Mouse (Mus musculus) intestine, embryonic 15.5 days (tissue): ENCODE results near the gene Mapk10. TPM values are rescaled to one million over a fixed set of nuclear protein-coding genes. Genes with fewer than 3 reads are reported as not detected.

ENCODE experiments used
- ATAC-seq: fragments of 200-750 bp; cut with Nextera tagmentation; 2 replicates; pipeline ENCODE4 v1.8.0; 2017; ENCODE audit warnings: moderate TSS enrichment, moderate library complexity
- H3K27ac ChIP-seq: fragments of 300-500 bp; sonication (generic); 2 replicates; pipeline ENCODE4 v1.5.1; 2015; ENCODE audit warnings: mild to moderate bottlenecking, inconsistent platforms
- H3K27me3 ChIP-seq: fragments of 300-500 bp; sonication (generic); replicated peaks from 2 replicates; pipeline ENCODE4 v1.6.1; 2015; ENCODE audit warnings: inconsistent platforms
- H3K36me3 ChIP-seq: fragments of 300-500 bp; sonication (generic); 2 replicates; pipeline ENCODE4 v1.6.1; 2015; ENCODE audit warnings: inconsistent platforms
- H3K4me1 ChIP-seq: fragments of 300-500 bp; sonication (generic); replicated peaks from 2 replicates; pipeline ENCODE4 v1.6.1; 2015; ENCODE audit warnings: inconsistent platforms
- H3K4me2 ChIP-seq: fragments of 300-500 bp; sonication (generic); replicated peaks from 2 replicates; pipeline ENCODE4 v1.6.1; 2015; ENCODE audit warnings: mild to moderate bottlenecking, inconsistent platforms
- H3K4me3 ChIP-seq: fragments of 300-500 bp; sonication (generic); replicated peaks from 2 replicates; pipeline ENCODE4 v1.5.1; 2015; ENCODE audit warnings: inconsistent platforms
- H3K9ac ChIP-seq: fragments of 300-500 bp; sonication (generic); 2 replicates; pipeline ENCODE4 v1.6.1; 2015; ENCODE audit warnings: inconsistent platforms
- H3K9me3 ChIP-seq: fragments of 300-500 bp; sonication (generic); 2 replicates; pipeline ENCODE4 v1.6.1; 2016; ENCODE audit warnings: inconsistent platforms
- WGBS: fragments of 180-500 bp; shearing (Covaris S2); methylation state at CpG from one replicate; pipeline ENCODE4 v1.1.7; 2015; 5-methylcytosine and 5-hydroxymethylcytosine counted together
- polyA plus RNA-seq: library from polyadenylated mRNA; unstranded; fragments of >200 nt; fragmentation: Nextera tagmentation; extraction: Ambion mirVana; gene quantifications from 2 replicates; pipeline ENCODE4 v1.2.1, GENCODE M21; 2015

The Mapk10 gene
- polyA plus RNA-seq, 1 experiment from 2014 or later, result 6.5 TPM

- ATAC-seq, result no peak
- Histone ChIP-seq H3K4me3 (no peak overlapping the region), H3K36me3 (no peaks in the 10 kb centered on the region), H3K9ac (no peak overlapping the region), H3K4me2 (no peak overlapping the region), H3K9me3 (no peaks in the 10 kb centered on the region), H3K27me3 (no peaks in the 10 kb centered on the region), H3K4me1 (no peaks in the 10 kb centered on the region), H3K27ac (no peak overlapping the region)
- 83% methylated on average over 5 of the region's 5 CpGs for WGBS
These were observed 107.1 kb downstream of the Mapk10 start for GRCm38 (mm10) chr5:103104082-103104481.

GRCm38 (mm10) chr5:103102876-103103393 is 108.2 kb downstream of the Mapk10 start:
- Histone ChIP-seq H3K4me1 (no peaks in the 10 kb centered on the region), H3K27ac (no peak overlapping the region), H3K9ac (no peak overlapping the region), H3K36me3 (no peaks in the 10 kb centered on the region), H3K27me3 (no peaks in the 10 kb centered on the region), H3K9me3 (no peaks in the 10 kb centered on the region), H3K4me2 (no peak overlapping the region), H3K4me3 (no peak overlapping the region)
- no peak for ATAC-seq
- WGBS, result 85% methylated on average over 5 of the region's 5 CpGs

- WGBS, result 75% methylated on average over 1 of the region's 1 CpGs
These were observed 109.0 kb downstream of the Mapk10 start for GRCm38 (mm10) chr5:103102176-103102575.

GRCm38 (mm10) chr5:103094166-103094565 is 117.0 kb downstream of the Mapk10 start:
- Histone ChIP-seq H3K4me1 (no peaks in the 10 kb centered on the region), H3K4me3 (no peak overlapping the region), H3K9me3 (no peaks in the 10 kb centered on the region), H3K9ac (no peak overlapping the region), H3K27me3 (no peaks in the 10 kb centered on the region), H3K27ac (no peak overlapping the region), H3K36me3 (no peaks in the 10 kb centered on the region), H3K4me2 (no peak overlapping the region)
- no peak for ATAC-seq
- 88% methylated on average over 2 of the region's 2 CpGs for WGBS

More at GRCm38 (mm10) chr5:103102176-103102575, 109.0 kb downstream of the Mapk10 start:
- Histone ChIP-seq H3K27me3 (no peaks in the 10 kb centered on the region), H3K4me2 (no peak overlapping the region), H3K4me1 (no peaks in the 10 kb centered on the region), H3K27ac (no peak overlapping the region), H3K4me3 (no peak overlapping the region), H3K9me3 (no peaks in the 10 kb centered on the region), H3K36me3 (no peaks in the 10 kb centered on the region), H3K9ac (no peak overlapping the region)
- no peak for ATAC-seq

GRCm38 (mm10) chr5:103085844-103086243 is 125.3 kb downstream of the Mapk10 start:
- H3K27ac ChIP-seq, result no peak overlapping the region
- H3K27me3 ChIP-seq, result no peaks in the 10 kb centered on the region
- H3K4me3 ChIP-seq, result no peak overlapping the region
- H3K36me3 ChIP-seq, result no peaks in the 10 kb centered on the region
- WGBS, result 74% methylated on average over 2 of the region's 2 CpGs
- no peak overlapping the region for H3K9ac ChIP-seq
- no peak for ATAC-seq
- H3K4me2 ChIP-seq, result no peak overlapping the region
- no peaks in the 10 kb centered on the region for H3K9me3 ChIP-seq
- no peaks in the 10 kb centered on the region for H3K4me1 ChIP-seq

- Histone ChIP-seq H3K4me3 (no peak overlapping the region), H3K4me2 (no peak overlapping the region), H3K9me3 (no peaks in the 10 kb centered on the region), H3K9ac (no peak overlapping the region), H3K36me3 (no peaks in the 10 kb centered on the region), H3K4me1 (no peaks in the 10 kb centered on the region), H3K27ac (no peak overlapping the region), H3K27me3 (no peaks in the 10 kb centered on the region)
- 58% methylated on average over 8 of the region's 8 CpGs for WGBS
- ATAC-seq, result no peak
These were observed 135.7 kb downstream of the Mapk10 start for GRCm38 (mm10) chr5:103075451-103075850.

- H3K36me3 ChIP-seq, result no peaks in the 10 kb centered on the region
- H3K4me1 ChIP-seq, result no peaks in the 10 kb centered on the region
- no peak overlapping the region for H3K4me2 ChIP-seq
- H3K9me3 ChIP-seq, result no peaks in the 10 kb centered on the region
- 61% methylated on average over 6 of the region's 6 CpGs for WGBS
- no peak overlapping the region for H3K27ac ChIP-seq
- H3K27me3 ChIP-seq, result no peaks in the 10 kb centered on the region
- no peak overlapping the region for H3K9ac ChIP-seq
- H3K4me3 ChIP-seq, result no peak overlapping the region
- no peak for ATAC-seq
These were observed 138.8 kb downstream of the Mapk10 start for GRCm38 (mm10) chr5:103072200-103072825.

GRCm38 (mm10) chr5:103071006-103071612 is 140.0 kb downstream of the Mapk10 start:
- no peak overlapping the region for H3K27ac ChIP-seq
- H3K4me3 ChIP-seq, result no peak overlapping the region
- no peaks in the 10 kb centered on the region for H3K9me3 ChIP-seq
- ATAC-seq, result no peak
- no peak overlapping the region for H3K4me2 ChIP-seq
- no peak overlapping the region for H3K9ac ChIP-seq
- no peaks in the 10 kb centered on the region for H3K27me3 ChIP-seq
- 77% methylated on average over 17 of the region's 17 CpGs for WGBS
- H3K4me1 ChIP-seq, result no peaks in the 10 kb centered on the region
- H3K36me3 ChIP-seq, result no peaks in the 10 kb centered on the region

- Histone ChIP-seq H3K27ac (no peak overlapping the region), H3K4me1 (no peaks in the 10 kb centered on the region), H3K27me3 (no peaks in the 10 kb centered on the region), H3K4me2 (no peak overlapping the region), H3K4me3 (no peak overlapping the region), H3K36me3 (no peaks in the 10 kb centered on the region), H3K9me3 (no peaks in the 10 kb centered on the region), H3K9ac (no peak overlapping the region)
- 77% methylated on average over 8 of the region's 8 CpGs for WGBS
- ATAC-seq, result no peak
These were observed 160.7 kb downstream of the Mapk10 start for GRCm38 (mm10) chr5:103050319-103050916.

- no peak for ATAC-seq
- Histone ChIP-seq H3K4me1 (no peaks in the 10 kb centered on the region), H3K27ac (no peak overlapping the region), H3K4me2 (no peak overlapping the region), H3K9me3 (no peaks in the 10 kb centered on the region), H3K4me3 (no peak overlapping the region), H3K9ac (no peak overlapping the region), H3K36me3 (no peaks in the 10 kb centered on the region), H3K27me3 (no peaks in the 10 kb centered on the region)
- WGBS, result 76% methylated on average over 4 of the region's 4 CpGs
These were observed 163.1 kb downstream of the Mapk10 start for GRCm38 (mm10) chr5:103048011-103048410.

- no peak overlapping the region for H3K4me2 ChIP-seq
- H3K27ac ChIP-seq, result no peak overlapping the region
- H3K4me1 ChIP-seq, result no peaks in the 10 kb centered on the region
- no peak for ATAC-seq
- no peaks in the 10 kb centered on the region for H3K36me3 ChIP-seq
- H3K27me3 ChIP-seq, result no peaks in the 10 kb centered on the region
- no peaks in the 10 kb centered on the region for H3K9me3 ChIP-seq
- no peak overlapping the region for H3K9ac ChIP-seq
- no peak overlapping the region for H3K4me3 ChIP-seq
- WGBS, result 87% methylated on average over 3 of the region's 3 CpGs
These were observed 173.4 kb downstream of the Mapk10 start for GRCm38 (mm10) chr5:103037752-103038151.

- Histone ChIP-seq H3K27me3 (no peaks in the 10 kb centered on the region), H3K4me1 (no peaks in the 10 kb centered on the region), H3K4me3 (no peak overlapping the region), H3K36me3 (no peaks in the 10 kb centered on the region), H3K4me2 (no peak overlapping the region), H3K27ac (no peak overlapping the region), H3K9me3 (no peaks in the 10 kb centered on the region), H3K9ac (no peak overlapping the region)
- ATAC-seq, result no peak
- 76% methylated on average over 13 of the region's 13 CpGs for WGBS
These were observed 182.1 kb downstream of the Mapk10 start for GRCm38 (mm10) chr5:103028940-103029621.
